Mouse (Mus musculus) embryo, embryonic 10 days (tissue): ENCODE data around the gene Pde4dip.

Source experiments
- DNase-seq: peaks from one replicate; pipeline ENCODE4 v3.0.0-alpha.2; 2015; ENCODE audit warnings: low spot score

Pde4dip gene

GRCm38 (mm10) chr3:97649022-97649421 is 239.5 kb downstream of the Pde4dip start:
- DNase-seq: no peak

GRCm38 (mm10) chr3:97648518-97648917 is 240.0 kb downstream of the Pde4dip start:
- no peak for DNase-seq

- DNase-seq: no peak
Observed at GRCm38 (mm10) chr3:97642001-97642400, 246.5 kb downstream of the Pde4dip start.

- DNase-seq: no peak
Observed at GRCm38 (mm10) chr3:97641396-97641795, 247.1 kb downstream of the Pde4dip start.
